Mouse (Mus musculus) midbrain, embryonic 10.5 days (tissue): ENCODE data around the gene Mertk. TPM values are rescaled to one million over a fixed set of nuclear protein-coding genes. Genes with fewer than 3 reads are reported as not detected.
"Not testable (repeated sequence)": the region's sequence is repeated elsewhere in the genome, so short reads cannot be mapped to it uniquely, and the experiment has no call there.

Source experiments
- DNase-seq: peaks from one replicate; pipeline ENCODE4 v3.0.0-alpha.2; 2017; ENCODE audit warnings: low spot score
- H3K27ac ChIP-seq: fragments of 300-500 bp; sonication (generic); replicated peaks from 2 replicates; pipeline ENCODE4 v1.5.1; 2016; ENCODE audit warnings: mild to moderate bottlenecking
- H3K27me3 ChIP-seq: fragments of 300-500 bp; sonication (generic); 2 replicates; pipeline ENCODE4 v1.6.1; 2016; ENCODE audit warnings: low read depth, mild to moderate bottlenecking; ENCODE audit not compliant: poor library complexity, severe bottlenecking
- H3K36me3 ChIP-seq: fragments of 300-500 bp; sonication (generic); 2 replicates; pipeline ENCODE4 v1.6.1; 2016; ENCODE audit warnings: mild to moderate bottlenecking, moderate library complexity
- H3K4me1 ChIP-seq: fragments of 300-500 bp; sonication (generic); 2 replicates; pipeline ENCODE4 v1.6.1; 2016
- H3K4me3 ChIP-seq: fragments of 300-500 bp; sonication (generic); 2 replicates; pipeline ENCODE4 v1.5.1; 2016; ENCODE audit warnings: mild to moderate bottlenecking, moderate library complexity
- H3K9me3 ChIP-seq: fragments of 300-500 bp; sonication (generic); replicated peaks from 2 replicates; pipeline ENCODE4 v1.6.1; 2016; ENCODE audit warnings: mild to moderate bottlenecking
- WGBS: fragments of 180-500 bp; shearing (Covaris S2); methylation state at CpG from one replicate; pipeline ENCODE4 v1.1.7; 2016; 5-methylcytosine and 5-hydroxymethylcytosine counted together
- polyA plus RNA-seq: library from polyadenylated mRNA; unstranded; fragments of >200 nt; fragmentation: Nextera tagmentation; extraction: Ambion mirVana; gene quantifications from 2 replicates; pipeline ENCODE4 v1.2.1, GENCODE M21; 2016

Gene Mertk
- polyA plus RNA-seq: 3.1 and 3.7 TPM in 2 replicates

DNA sequence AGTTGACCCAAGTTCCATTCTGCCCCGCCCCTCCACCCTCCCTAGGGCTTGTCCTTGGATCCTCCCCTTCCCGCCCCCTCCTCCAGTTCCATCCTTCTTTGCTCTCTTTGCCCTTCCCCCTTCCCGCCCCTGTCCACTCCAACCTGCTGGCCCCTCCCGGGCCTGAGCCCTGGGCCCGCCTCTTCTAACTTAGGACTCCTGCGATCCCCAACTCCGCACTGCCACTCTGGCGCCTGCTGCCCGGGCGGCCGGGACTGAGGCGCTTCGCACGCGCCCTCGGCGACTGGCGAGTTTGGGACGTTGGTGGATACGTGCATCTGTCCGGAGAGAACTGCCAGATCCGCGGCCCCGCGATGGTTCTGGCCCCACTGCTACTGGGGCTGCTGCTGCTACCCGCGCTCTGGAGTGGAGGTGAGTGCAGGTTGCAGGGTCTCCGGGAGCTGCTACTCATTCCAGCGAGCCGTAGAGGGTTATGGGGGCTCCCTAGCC is at the start of gene Mertk:
Gene Mertk (plus strand): TSS at position 264 of the 489 bp plus-strand sequence.
- WGBS: under 1% methylated on average over 30 of the region's 30 CpGs

DNA sequence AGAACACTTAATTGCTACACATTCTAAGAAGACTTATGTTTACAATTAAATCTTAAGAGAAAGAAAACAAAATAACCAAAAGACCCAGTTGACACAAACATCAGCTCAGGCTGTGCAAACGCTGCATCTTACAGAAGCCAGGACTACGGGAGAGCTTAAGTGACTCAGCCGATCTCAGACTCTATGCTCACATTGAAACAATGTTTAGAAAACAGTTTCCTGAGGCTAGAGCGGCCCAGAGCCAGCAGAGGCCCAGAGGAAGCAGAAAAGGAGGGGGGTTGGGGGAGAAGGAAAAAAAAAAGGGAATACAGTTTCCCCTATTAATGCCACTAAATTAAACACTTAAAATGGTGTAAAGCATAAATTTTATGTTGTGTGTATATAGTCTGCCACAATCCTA is 18.1 kb upstream of the Mertk start:
- 92% methylated on average over 4 of the region's 4 CpGs for WGBS
- Histone ChIP-seq H3K36me3 (peaks cover 100% of the 10 kb centered on the region), H3K4me3 (no peak overlapping the region), H3K9me3 (no peaks in the 10 kb centered on the region), H3K27me3 (no peaks in the 10 kb centered on the region), H3K27ac (no peak overlapping the region), H3K4me1 (peaks cover 5% of the 10 kb centered on the region)
- DNase-seq: no peak

More for the DNA sequence above, at the start of gene Mertk:
- peak; percentile 87 for DNase-seq
- peaks cover 15% of the 10 kb centered on the region for H3K27me3 ChIP-seq
- no peaks in the 10 kb centered on the region for H3K36me3 ChIP-seq
- H3K27ac ChIP-seq: peak within 1 kb of the TSS; percentile 84
- peaks cover 24% of the 10 kb centered on the region for H3K4me1 ChIP-seq
- peak within 1 kb of the TSS; percentile 64 for H3K4me3 ChIP-seq
- H3K9me3 ChIP-seq: no peaks in the 10 kb centered on the region

DNA sequence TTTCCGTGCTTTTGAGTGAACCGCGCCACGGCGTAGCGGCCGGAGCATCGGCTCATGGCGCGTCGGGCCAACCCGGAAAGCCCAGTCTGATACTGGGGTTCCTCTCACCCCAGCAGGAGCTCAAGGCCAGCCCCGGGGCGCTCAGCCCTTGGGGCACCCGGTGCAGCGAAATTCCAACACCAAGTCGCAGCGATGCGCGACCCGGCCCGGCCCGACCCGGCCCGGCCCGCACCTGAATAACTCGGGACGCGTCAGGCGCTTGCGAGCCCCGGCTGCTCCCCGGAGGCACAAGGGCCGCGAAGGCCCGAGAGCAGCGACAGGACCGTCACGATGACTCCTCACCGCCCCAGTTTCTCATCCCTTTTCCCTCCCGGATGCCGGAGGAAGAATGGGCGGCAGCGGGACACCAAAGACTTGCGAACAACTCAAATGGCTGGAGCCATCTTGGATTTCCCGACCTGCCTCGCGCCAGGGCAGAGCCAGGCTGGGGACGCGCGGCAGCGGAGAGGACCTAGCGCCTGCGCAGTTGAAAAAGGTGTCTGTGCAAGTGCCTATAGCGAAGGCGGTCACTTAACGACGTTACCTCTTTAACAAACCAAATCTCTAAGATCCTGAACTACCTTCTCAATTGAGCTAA is 11.7 kb upstream of the Mertk start, which contains the start of gene Anapc1:
Gene Anapc1 (minus strand): TSS at position 471 of the 637 bp plus-strand sequence.
- Histone ChIP-seq H3K4me3 (peak within 1 kb of the TSS; percentile 96), H3K27ac (peak within 1 kb of the TSS; percentile 98), H3K27me3 (no peaks in the 10 kb centered on the region), H3K4me1 (peaks cover 16% of the 10 kb centered on the region), H3K36me3 (peaks cover 36% of the 10 kb centered on the region), H3K9me3 (no peaks in the 10 kb centered on the region)
- WGBS: under 1% methylated on average over 58 of the region's 58 CpGs
- DNase-seq: peak; percentile 90

DNA sequence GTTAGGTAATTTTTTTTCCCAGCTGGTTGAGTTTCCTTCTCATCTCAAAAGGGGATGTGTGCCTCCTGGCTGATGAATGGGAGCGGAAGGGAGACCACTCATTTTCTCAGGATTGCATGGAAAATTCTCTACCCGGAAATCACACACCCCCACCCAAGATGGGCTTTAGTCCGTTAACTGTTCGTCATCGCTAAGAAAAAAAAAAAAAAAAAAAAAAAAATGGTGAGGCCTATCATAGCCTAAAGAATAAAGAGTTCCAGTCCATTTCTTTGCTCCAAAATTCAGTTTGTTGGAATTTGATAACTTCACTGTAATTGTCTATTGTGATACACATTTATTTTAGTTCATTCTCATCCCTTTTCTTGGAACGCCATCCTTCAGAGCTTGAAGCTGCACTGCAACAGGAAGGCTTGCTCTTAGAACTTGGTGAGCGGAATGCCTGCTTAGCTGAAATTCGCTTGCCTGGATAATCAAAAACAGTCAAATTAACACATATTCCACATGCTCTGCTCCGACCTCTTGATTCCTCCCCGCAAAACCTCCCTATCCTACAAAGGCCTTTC is 11.1 kb upstream of the Mertk start:
- DNase-seq: no peak
- no peaks in the 10 kb centered on the region for H3K27me3 ChIP-seq
- H3K36me3 ChIP-seq: peaks cover 30% of the 10 kb centered on the region
- H3K27ac ChIP-seq: peak overlapping the region; percentile 98
- H3K9me3 ChIP-seq: no peaks in the 10 kb centered on the region
- peaks cover 16% of the 10 kb centered on the region for H3K4me1 ChIP-seq
- WGBS: 50% methylated on average over 10 of the region's 10 CpGs
- H3K4me3 ChIP-seq: peak overlapping the region; percentile 96

DNA sequence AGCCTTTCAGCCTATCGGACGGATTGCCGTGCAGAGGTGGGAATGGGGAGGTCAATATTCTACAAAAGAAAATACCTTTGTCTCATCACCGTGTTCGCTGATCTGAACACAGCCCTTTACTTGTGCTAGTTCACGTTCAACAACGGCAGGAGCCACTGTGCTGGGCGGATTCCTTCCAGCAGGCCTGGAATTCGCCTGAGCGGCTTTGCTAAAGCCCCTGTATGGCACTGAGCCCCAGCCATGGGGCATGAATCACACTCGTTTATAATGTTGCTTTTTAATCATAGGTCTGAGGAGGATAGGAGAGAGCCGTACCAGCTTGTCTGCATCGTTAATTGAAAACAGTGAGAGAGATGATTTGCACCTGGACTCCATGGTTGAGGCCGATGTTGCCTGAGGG is 6.4 kb upstream of the Mertk start:
- Histone ChIP-seq H3K4me3 (no peak overlapping the region), H3K4me1 (peaks cover 3% of the 10 kb centered on the region; the same call in 1 of the 2 replicates), H3K27me3 (no peaks in the 10 kb centered on the region), H3K9me3 (no peaks in the 10 kb centered on the region), H3K27ac (no peak overlapping the region), H3K36me3 (no peaks in the 10 kb centered on the region)
- 82% methylated on average over 14 of the region's 14 CpGs for WGBS
- DNase-seq: no peak

DNA sequence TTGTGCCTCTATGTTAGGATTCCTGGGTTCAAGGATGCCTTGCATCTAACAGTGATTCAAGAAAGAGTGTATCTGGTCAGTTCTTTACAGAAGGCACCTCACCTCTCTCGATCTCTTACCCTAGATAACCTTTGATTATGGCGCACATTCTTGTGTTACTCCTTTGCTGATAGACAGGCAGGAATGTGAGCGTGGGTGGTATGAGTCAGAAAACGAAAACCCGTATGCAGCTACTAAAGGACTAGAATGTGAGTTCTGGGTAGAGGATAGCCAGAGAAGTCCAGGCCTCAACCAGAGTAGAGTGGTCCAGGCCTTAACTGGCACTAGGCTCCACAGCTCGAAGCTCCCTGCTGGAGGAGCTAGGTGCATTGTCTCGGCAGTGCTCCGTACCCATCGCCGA is 6.0 kb upstream of the Mertk start:
- no peak overlapping the region for H3K27ac ChIP-seq
- H3K27me3 ChIP-seq: no peaks in the 10 kb centered on the region
- no peaks in the 10 kb centered on the region for H3K36me3 ChIP-seq
- peaks cover 6% of the 10 kb centered on the region for H3K4me1 ChIP-seq
- 89% methylated on average over 10 of the region's 10 CpGs for WGBS
- no peak for DNase-seq
- H3K4me3 ChIP-seq: no peak overlapping the region
- H3K9me3 ChIP-seq: no peaks in the 10 kb centered on the region

DNA sequence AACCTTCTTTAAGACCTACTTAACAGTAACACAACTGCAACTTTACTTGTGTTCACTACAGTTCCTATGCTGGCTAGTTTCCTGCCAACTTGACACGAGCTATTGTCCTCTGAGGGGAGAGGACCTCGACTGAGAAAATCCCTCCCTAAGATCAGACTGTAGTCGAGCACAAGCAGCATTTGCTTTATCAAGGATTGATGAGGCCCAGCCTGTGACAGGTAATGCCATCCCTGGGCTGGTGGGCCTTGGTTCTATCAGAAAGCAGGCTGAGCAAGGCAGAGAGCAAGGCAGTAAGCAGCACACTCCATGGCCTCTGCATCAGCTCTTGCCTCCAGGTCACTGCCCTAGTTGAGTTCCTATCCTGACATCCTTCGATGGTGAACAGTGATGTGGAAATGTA is 5.5 kb upstream of the Mertk start:
- DNase-seq: no peak
- H3K27ac ChIP-seq: no peak overlapping the region
- H3K36me3 ChIP-seq: no peaks in the 10 kb centered on the region
- no peaks in the 10 kb centered on the region for H3K27me3 ChIP-seq
- no peaks in the 10 kb centered on the region for H3K9me3 ChIP-seq
- no peak overlapping the region for H3K4me3 ChIP-seq
- WGBS: 74% methylated on average over 4 of the region's 4 CpGs
- H3K4me1 ChIP-seq: peaks cover 8% of the 10 kb centered on the region

DNA sequence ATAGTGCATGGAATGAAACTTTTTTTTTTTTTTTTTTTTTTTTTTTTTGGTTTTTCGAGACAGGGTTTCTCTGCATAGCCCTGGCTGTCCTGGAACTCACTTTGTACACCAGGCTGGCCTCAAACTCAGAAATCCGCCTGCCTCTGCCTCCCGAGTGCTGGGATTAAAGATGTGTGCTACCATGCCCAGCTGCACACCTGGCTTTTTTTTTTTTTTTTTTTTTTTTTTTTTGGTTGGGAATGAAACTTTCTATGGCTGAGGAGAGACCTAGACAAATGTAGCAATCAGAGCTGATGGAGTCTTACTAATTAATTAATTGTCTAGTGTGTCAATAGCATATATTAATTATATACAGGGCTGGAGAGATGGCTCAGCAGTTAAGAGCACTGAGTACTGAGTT is 4.9 kb upstream of the Mertk start:
- WGBS: 88% methylated on average over 3 of the region's 3 CpGs
- DNase-seq: not testable (repeated sequence)

DNA sequence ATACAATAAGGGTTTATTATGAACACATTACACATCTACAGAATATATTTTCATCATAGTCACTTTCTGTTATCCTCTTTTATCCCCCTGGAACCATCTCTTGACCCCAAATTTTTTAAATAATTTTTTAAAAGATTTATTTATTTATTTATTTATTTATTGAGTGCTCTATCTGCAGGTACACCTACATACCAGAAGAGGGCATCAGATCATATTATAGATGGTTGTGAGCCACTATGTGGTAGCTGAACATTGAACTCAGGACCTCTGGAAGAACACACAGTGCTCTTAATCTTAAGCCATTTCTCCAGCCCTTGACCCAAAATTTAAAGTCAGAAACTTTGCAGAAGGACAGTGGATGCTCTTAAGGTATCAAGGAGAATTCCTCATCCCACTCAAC is 4.2 kb upstream of the Mertk start:
- Histone ChIP-seq H3K36me3 (no peaks in the 10 kb centered on the region), H3K4me3 (no peak overlapping the region), H3K27me3 (peaks cover 4% of the 10 kb centered on the region), H3K9me3 (no peaks in the 10 kb centered on the region), H3K27ac (no peak overlapping the region), H3K4me1 (peaks cover 22% of the 10 kb centered on the region)
- no peak for DNase-seq

More for the DNA sequence above, 4.9 kb upstream of the Mertk start:
- H3K9me3 ChIP-seq, H3K27ac ChIP-seq, H3K4me3 ChIP-seq, H3K27me3 ChIP-seq, H3K36me3 ChIP-seq: not testable (repeated sequence)
- H3K4me1 ChIP-seq: peaks cover 14% of the 10 kb centered on the region

DNA sequence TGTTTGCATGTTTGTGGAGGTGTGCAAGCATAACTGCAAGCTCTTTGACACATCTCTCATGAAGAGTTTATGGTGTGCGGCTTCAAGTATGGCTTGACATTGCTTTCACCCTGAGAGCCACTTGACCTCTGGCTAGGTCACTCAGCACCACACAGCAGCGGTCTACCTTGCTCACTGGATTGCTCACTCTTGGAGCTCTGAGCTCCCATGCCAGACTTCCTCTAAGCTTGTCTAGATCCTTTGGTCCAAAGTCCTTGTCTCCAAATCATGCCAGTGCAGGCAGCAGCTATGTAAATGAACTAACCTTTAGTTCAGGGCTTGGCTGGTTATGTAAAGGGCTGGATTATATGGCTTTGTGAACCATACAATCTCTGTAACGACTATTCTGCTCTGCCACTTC is 2.3 kb upstream of the Mertk start:
- Histone ChIP-seq H3K4me1 (peaks cover 24% of the 10 kb centered on the region), H3K27ac (no peak overlapping the region), H3K27me3 (peaks cover 15% of the 10 kb centered on the region), H3K36me3 (no peaks in the 10 kb centered on the region), H3K9me3 (no peaks in the 10 kb centered on the region), H3K4me3 (no peak overlapping the region)
- 80% methylated on average over 3 of the region's 3 CpGs for WGBS
- DNase-seq: no peak

DNA sequence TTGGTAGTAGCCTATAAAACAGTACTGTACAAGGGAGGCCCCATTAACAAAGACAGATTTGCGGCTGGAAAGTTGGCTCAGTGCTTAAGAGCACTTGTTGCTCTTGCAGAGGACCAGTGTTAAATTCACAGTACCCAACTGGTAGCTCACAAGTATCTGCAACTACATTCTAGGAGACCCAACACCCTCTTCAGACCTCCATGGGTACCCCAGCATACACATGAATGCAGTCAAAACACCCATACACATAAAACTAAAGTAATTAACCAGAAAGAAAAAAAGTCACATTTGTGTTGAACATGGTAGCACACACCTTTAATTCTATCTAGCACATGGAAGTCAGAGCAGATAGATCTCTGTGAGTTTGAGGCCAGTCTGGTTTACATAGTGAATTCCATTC is 1.7 kb upstream of the Mertk start:
- Histone ChIP-seq H3K36me3 (no peaks in the 10 kb centered on the region), H3K27me3 (peaks cover 15% of the 10 kb centered on the region), H3K9me3 (no peaks in the 10 kb centered on the region), H3K27ac (no peak overlapping the region), H3K4me3 (no peak overlapping the region), H3K4me1 (peaks cover 24% of the 10 kb centered on the region)
- DNase-seq: no peak
- 88% methylated on average over 1 of the region's 1 CpGs for WGBS

DNA sequence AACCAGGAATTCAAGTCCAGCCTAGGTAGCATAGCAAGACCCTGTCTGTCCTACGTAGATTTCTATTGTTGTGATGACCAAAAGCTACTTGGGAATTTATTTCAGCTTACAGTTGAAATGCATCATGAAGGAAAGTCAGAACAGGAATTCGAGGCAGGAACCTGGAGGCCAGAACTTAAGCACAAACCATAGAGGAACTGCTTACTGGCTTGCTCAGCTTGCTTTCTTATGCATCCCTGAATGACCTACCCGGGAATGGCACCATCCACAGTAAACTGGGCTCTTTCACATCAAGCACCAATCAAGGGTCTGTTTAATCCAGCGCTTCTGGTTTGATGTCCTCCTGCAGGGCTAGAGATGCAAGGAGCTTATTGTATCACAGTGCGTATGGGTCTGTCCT is 1.2 kb upstream of the Mertk start:
- H3K9me3 ChIP-seq: no peaks in the 10 kb centered on the region
- H3K4me3 ChIP-seq: 0 out of 2 replicates have a peak overlapping the region, but pooled peaks have one; percentile 64
- DNase-seq: no peak
- H3K36me3 ChIP-seq: no peaks in the 10 kb centered on the region
- no peak overlapping the region for H3K27ac ChIP-seq
- WGBS: 66% methylated on average over 5 of the region's 5 CpGs
- H3K4me1 ChIP-seq: peaks cover 24% of the 10 kb centered on the region
- H3K27me3 ChIP-seq: peaks cover 15% of the 10 kb centered on the region

DNA sequence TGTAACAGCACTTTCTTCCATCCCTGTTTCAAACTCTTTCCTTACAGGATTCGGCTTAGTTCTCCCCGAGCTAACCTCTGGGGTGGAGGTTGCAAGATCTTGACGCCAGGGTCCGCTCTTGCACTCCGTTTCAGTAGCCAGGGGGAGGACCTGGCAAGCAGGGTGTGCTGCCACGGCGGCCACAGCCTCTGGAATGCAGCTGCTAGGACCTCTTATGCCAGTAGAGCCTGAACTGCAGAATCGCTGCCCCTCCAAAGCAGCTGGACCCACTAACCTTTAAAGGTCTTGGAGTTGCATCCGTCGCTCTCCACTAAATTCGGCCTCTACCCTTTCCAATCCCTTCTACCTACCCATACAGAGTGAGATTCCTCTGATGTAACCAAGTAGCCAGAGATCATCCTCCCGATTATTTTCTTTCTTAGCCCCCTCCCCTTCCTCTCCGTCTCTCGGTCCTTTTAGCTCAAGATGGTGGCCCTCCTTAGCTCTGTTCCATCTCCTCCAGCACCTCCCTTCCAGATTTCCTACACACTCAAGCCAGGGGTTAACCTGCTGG is 540 bp upstream of the Mertk start:
- peaks cover 24% of the 10 kb centered on the region for H3K4me1 ChIP-seq
- WGBS: 0% methylated on average over 14 of the region's 14 CpGs
- H3K36me3 ChIP-seq: no peaks in the 10 kb centered on the region
- DNase-seq: peak; percentile 87
- peak overlapping the region; percentile 64 for H3K4me3 ChIP-seq
- peaks cover 15% of the 10 kb centered on the region for H3K27me3 ChIP-seq
- H3K9me3 ChIP-seq: no peaks in the 10 kb centered on the region
- peak overlapping the region; percentile 84 for H3K27ac ChIP-seq
